Mouse (Mus musculus): ENCODE measurements around the gene Neurl4.
A peak's percentile ranks its signal among the peaks of the same experiment; 100 is the strongest.

Gene Neurl4

DNA sequence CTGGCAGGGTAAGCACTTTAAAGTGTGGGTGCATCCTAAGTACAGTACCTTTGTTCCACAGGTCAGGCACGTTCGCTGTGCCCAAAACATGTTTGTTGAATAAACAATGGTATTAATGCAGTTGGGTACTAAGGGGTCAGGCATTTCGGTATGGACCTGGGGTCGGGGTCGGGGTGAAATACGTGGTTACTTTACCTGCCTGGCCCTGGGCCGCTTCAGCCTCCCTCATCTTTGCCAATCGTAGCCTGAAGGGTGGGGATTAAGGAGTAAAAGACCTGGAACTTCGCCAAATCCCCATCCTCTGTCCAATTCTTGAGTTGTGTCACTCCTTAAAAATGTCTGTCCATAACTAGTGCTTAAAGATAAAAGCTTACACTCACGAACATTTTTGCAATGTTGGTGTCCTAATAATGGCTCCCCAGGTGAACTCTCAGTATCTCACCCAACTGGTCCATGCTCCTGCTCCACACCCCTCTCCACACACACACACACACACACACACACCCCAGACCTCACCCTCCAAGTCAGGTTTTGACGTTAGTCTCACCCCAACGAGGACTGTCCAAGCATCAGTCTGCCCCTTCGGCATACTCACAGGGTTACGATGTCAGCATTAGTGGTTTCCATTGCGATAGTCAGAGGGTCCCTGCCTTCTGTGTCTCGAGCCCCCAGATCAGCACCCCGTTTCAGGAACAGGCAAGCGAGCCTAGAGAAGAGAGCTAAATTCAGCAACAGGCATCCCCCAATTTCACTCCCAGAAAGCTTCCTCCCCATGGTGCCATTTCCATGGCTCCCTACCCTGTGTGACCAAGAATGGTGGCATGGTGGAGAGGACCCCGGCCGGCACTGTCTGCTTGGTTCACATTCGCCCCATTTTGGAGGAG is 18.8 kb upstream of the Neurl4 start:
- DNase-seq: no peak

DNA sequence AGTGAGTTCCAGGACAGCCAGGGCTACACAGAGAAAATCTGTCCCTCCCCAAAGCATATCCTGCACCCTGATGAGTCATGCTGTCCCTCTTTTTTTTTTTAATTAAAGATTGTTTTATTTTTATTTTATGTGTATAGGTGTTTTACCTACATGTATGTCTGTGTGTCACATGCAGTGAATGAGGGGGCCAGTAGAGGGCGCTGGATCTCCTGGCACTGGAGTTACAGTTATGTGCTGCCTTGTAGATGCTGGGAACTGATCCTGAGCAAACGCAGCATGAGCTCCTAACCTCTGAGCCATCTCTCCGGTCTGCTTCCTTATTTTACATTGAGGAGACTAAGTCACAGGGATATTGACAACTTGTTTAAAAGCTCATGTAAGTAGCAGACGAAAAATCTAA is 17.8 kb upstream of the Neurl4 start:
- DNase-seq: peak; percentile 60 to 64

DNA sequence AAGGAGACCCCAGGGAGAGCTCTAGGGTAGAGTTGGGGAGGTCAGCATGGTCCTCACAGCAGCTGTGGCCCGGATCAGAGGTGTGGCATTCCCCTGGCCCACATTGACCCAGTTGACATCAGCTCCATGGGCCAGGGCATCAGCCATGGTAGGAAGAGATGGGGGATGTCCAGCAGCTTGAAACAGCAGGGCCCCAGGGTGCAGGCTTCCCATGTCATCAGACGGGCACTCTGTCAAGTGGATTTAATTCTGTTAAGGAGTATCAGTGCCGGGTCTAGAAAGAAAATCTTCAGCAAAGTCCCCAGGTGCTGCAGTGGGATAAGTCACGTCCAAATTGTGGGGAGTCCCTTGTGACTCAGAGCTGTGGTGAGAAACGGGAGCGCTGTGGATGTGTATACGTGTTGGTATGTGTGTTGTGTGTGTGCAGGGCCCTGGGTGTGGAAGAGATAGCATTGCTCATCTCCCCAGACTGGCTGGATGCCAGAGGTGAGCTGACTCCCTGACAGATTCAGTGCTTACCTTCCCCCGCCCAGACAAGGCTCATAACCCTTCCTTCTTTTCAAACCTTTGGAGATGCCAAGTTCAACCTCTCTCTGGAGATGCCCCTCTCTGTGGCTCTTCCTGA is 17.2 kb upstream of the Neurl4 start:
- DNase-seq: peak; percentile 37 to 60

DNA sequence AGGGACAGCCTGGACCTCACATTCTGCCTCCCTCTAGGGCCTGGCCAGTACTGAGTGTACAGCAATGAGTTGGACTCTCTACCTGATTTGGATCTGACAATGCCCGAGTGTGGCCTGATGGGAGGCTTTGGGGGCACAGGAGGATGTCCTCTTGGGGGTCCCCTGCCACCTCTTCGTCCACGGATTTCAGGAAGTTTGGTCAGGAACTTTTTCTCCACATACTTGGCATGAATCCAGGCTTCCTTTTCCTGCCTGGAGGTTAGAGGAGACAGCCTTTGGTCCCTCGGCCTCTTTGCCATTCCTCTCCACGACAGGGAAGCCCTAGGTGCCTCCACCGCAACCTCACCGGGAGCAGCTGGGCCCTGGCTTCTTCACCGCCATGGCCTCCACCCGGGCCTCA is 16.6 kb upstream of the Neurl4 start:
- DNase-seq: peak; percentile 36 to 59

DNA sequence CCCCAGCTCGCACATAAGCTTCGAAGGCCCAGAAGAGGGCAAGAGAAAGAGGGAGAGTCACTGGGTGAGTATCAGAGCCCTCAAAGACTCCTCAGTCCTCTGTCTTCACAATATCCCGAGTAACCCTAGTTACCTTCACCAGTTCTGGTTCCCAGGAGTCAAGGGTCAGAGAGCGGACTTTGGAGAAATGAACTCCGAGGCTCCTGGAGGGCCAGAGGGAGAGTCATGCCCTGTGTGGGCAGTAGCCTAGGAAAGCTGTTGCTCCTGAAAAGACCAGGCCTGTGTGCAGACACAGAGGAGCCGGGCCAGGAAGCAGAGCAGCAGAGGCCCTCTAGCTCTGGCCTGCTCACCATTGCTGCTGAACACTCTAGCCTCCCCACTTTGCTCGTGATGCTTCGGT is 16.2 kb upstream of the Neurl4 start:
- DNase-seq: peak; percentile 26 to 62

DNA sequence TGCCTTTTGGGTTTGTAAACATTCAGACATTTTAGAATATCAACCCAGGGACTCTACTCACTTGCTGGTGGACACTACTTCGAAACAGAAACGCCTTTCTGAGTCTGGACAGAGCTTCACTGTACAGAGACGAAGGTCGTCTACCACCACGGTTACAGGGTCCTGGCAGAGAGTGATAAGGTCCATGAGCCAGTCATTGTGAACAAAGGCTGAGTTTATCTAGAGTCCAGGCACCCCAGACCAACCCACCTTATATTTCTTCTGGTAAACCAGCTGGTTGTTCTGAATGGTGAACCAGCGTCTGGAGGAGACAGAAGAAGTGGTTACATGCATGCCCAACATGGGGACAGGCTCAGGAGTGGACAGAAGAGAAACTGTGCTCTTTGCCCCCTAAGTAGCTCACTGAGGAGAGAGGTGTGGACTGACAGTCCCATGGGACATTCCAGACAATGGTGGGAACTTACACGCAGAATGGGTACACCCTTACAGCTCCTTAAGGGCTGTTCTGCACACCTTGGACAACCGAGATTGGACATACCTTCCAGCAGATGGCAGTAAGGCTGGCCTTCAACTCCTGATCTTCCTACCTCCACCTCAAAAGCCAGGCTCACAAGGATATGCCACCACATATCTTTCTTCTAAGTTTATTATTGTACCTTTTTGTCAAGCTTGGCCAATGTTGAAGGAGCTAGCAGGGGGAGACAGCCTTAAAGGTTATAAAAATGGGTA is 13.8 kb upstream of the Neurl4 start:
- DNase-seq: peak; percentile 63 to 70

DNA sequence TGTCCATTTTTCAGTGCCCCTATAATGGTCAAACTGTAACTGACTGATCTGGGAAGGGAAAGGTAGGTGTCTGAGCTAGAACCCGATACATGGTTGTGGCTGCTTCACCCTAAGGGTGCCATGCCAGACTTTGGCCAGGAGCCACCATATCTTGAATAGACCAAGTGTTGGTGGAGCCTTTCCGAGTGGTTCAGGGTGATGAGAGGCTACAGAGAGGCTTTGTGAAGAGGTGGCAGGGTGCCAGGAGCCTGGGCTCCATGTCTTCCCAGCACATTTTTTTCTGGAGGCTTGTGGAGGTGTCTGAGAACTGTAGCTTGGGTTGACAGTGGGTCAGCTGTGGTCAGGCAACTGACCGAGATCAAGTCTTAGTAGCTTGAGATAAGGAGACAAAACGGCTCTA is 9.4 kb upstream of the Neurl4 start:
- DNase-seq: no peak

DNA sequence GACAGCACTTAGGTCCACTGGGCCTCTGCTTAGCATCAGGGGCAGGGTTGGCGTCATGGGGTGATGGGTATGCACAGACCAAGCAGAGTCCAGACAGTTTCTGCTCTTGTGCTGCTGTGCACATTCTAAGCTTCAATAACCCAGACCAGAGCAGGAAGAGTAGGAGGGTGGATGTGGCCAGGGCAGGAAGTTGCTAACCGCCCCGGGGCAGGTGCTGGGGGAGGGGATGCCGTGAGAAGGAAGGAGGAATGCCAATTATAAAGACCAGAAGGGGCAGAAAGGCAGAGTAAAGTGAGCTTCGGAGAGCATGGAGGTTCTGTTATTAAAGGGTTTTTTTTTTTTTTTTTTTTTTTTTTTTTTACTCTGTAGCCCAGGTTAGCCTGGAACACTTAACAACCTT is 6.2 kb upstream of the Neurl4 start:
- no peak for DNase-seq

DNA sequence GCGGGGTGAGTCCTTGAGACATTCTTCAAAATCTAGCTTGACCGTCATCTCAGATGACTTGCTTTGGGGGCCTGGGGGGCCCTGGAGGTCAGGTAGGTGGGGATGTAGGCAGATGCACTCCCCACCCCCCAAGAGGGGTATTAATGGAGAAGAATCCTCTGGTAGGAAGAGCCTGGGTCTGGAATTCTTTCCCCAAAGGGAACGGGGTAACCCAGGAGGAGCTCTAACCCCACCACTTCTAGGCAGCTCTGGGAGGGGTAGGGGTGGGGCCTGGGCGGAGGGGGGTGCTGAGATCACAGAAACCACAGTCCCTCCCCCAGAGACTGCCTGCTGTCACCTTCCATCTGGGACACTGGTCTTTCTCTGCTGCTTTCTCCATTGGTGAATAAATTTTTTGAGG is 5.6 kb upstream of the Neurl4 start, which contains the start of gene Acap1:
Gene Acap1, minus strand, starts transcription at position 249 of the 400 bp plus-strand sequence.
- DNase-seq: no peak

DNA sequence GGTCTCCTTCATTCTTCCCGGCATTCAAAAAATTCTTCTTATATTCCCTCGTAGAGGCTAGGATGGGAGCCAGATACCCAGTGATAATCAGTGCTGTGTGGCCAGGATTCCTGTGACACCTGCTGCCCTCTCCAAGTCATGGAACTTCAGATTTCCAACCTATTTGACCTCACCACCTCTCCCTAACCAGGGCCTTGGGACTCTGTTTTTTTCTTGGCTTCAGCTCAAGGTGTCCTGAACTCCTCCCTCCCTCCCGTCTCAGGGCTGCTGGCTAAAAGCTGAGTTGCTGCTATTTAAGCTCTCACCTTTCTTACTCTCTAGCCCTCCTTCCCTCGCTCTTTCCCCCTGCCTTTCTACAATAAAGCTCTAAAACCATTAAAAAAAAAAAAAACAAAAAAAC is 1.0 kb upstream of the Neurl4 start:
- DNase-seq: peak; percentile 31 to 61

DNA sequence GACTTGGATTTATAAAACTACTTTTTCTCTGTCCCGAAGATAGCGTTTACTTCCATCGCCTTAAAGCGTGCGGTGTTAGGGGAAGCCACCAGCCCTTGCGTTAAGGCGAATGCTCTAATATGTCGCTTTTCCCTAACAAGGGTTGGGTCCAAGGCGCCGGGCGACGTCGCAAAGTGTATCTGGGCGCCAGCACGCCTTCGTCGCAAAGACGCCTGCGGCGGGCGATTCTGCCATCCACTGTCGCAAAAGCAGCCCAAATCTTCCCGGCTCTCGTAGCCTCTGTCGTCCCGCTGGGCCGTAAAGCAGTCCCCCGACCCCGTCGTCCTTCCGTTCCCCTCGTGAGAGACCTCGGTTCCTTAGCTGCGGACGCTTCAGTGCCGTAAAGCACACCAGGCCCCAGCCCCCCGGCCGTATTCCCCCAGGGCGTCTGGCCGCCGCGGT is 554 bp downstream of the Neurl4 start:
- DNase-seq: peak; percentile 94 to 99

DNA sequence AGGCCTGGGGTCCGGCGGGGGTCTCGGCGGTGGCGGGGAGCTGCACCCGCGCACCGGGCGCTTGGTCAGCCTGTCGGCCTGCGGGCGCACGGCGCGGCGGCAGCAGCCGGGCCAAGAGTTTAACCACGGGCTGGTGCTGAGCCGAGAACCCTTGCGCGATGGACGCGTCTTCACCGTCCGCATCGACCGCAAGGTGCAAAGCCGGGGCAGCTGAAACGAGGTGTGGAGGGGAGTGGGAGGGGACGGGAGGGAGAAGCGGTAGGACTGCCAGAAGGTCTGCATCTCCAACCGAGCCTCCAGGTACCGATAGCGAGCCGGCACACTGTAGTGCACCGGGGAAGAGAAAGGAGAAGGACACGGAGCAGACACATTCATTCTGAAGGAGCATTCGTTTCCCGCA is 1.1 kb downstream of the Neurl4 start:
- DNase-seq: no peak

DNA sequence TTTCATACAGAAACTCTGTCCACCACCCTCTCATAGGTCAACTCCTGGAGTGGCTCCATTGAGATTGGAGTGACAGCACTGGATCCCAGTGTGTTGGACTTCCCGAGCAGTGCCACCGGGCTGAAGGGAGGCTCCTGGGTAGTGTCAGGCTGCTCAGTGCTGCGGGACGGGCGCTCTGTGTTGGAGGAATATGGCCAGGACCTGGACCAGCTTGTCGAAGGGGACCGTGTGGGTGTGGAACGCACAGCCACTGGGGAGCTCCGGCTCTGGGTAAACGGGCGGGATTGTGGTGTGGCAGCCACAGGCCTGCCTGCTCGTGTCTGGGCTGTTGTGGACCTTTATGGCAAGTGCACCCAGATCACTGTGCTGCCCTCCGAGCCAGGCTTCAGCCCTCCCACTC is 2.1 kb downstream of the Neurl4 start:
- DNase-seq: no peak

DNA sequence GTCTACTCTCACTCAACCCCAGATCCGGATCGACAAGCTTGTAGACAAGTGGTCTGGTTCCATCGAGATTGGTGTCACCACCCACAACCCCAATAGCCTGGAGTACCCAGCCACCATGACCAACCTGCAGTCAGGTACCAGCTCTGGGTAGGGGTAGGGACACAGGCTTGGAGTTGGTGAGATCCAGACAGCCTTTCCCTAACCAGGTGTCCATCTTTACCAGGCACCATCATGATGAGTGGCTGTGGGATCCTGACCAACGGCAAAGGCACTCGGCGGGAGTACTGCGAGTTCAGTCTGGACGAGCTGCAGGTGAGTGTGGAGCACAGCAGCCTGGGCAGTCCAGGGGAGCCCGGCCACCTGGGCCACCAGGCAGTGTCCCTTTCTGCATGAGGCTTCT is 3.4 kb downstream of the Neurl4 start:
- no peak for DNase-seq

DNA sequence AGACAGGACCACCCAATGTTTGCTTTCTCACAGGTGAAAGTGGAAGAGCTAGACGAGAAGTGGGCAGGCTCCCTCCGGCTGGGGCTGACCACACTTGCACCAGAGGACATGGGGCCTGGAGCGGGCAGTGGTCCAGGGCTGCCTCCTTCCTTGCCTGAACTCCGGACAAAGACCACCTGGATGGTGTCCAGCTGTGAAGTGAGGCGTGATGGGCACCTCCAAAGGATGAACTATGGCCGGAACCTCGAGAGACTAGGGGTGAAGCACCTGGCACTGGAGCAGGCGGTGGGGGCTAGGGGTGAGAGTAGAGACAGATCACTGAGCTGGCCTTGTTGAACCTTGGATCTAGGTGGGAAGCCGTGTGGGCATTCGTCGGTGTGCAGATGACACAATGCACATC is 7.8 kb downstream of the Neurl4 start:
- DNase-seq: peak; percentile 94 to 97

DNA sequence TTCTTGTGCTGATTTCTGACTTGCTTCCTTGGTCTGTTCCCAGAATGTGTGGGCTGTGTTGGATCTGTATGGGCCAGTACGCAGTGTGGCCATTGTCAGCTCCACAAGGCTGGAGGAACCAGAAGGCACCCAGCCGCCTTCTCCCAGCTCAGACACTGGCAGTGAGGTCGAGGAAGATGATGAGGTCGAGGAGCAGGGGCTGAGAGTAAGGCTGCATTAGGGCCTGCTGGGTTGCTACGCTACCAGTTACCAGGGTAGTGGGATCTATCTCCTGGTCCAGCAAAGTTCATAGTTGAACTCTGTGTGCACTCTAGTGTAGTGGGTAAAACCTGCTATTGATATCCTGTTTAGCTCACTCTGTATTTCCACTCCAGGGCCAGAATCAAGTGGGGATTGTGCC is 8.3 kb downstream of the Neurl4 start:
- no peak for DNase-seq

DNA sequence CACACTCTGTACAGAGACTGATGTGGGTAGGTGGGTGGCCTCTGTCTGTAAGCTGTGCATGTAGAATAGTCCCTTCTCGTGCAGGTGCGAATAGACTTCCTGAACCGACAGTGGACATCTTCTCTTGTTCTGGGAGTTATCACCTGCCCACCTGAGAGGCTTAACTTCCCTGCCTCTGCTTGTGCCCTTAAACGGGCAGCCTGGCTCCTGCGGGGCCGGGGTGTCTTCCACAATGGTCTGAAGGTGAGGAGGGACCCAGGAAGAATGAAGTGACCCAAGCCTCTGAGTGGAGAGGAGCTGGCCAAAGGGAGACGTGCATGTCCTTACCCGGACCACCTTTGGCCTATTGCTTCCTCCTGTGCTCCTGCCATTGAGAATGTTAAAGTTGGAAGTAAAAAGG is 9.3 kb downstream of the Neurl4 start:
- no peak for DNase-seq

DNA sequence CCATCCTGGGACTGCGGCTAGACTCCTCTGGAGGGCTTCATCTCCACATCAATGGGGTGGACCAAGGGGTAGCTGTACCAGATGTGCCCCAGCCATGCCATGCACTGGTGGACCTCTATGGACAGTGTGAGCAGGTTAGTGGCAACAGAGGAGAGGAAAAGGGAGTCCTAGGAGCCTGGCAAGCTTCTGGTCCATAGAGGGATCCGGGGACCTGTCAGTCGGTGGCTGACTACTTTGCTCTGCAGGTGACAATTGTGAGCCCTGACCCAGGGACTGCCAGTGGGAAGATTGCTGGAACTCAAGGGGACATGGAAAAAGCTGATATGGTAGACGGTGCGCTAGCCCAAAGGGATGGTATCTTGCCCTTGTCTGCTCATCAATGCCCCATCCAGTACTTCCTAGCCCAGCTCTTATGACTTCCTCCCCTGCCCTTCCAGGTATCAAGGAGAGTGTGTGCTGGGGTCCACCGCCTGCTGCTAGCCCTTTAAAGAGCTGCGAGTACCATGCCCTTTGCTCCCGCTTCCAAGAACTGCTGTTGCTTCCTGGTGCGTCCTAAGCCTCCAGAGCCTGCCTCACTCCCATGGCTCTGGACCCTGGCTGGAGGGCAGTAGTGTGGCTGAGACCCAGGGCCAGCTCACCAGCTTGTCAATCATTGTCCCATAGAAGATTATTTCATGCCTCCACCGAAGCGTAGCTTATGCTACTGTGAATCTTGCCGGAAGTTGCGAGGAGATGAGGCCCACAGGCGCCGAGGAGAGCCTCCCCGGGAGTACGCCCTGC is 10.1 kb downstream of the Neurl4 start:
- peak; percentile 72 to 92 for DNase-seq

DNA sequence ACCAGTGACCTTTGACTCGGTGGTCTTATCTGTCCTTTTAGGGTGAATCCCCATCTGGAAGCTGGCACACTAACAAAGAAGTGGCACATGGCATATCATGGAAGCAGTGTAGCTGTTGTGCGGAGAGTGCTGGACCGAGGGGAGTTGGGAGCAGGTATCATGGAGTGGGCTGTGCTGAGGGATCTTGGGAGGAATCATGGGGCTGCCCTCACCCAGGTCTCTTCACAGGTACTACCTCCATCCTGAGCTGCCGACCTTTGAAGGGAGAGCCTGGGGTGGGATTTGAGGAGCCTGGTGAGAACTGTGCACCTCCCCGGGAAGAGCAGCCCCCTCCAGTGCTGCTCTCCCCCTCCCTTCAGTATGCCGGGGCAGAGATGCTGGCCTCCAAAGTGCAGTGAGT is 10.8 kb downstream of the Neurl4 start:
- DNase-seq: no peak

DNA sequence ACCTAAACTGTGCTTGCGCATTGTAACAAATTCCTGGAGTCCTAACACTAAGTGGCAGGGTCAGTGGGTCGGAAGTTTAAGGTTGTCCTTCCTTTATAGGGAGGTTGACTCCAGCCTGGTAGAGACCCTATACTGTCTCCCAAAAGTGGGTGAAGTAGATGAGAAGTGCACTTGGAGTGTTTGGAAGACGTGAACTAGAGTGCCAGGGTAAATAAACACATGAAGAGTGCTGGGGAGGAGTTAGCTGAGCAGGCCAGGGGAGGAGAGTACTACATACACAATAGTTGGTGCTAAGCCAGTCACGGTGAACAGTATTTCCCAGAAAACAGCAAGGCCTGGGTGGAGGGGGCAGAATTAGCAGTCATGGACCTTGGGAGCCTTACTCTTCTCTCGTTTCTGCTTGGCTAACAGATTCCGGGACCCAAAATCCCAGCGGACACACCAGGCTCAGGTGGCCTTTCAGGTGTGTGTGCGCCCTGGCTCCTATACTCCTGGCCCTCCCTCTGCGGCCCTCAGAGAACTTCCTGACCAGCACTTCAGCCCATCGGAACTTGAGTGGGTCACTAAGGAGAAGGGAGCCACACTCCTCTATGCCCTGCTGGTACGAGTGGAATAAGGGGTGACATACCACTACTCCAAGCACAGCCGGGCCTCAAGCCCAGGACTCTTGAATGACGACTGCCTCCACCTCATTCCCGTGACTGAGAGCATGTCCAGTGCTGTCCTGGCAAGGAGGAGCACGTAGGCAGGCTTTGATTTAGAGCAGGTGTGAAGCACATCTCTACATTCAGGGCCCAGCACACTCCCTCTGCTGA is 12.1 kb downstream of the Neurl4 start:
- no peak for DNase-seq

DNA sequence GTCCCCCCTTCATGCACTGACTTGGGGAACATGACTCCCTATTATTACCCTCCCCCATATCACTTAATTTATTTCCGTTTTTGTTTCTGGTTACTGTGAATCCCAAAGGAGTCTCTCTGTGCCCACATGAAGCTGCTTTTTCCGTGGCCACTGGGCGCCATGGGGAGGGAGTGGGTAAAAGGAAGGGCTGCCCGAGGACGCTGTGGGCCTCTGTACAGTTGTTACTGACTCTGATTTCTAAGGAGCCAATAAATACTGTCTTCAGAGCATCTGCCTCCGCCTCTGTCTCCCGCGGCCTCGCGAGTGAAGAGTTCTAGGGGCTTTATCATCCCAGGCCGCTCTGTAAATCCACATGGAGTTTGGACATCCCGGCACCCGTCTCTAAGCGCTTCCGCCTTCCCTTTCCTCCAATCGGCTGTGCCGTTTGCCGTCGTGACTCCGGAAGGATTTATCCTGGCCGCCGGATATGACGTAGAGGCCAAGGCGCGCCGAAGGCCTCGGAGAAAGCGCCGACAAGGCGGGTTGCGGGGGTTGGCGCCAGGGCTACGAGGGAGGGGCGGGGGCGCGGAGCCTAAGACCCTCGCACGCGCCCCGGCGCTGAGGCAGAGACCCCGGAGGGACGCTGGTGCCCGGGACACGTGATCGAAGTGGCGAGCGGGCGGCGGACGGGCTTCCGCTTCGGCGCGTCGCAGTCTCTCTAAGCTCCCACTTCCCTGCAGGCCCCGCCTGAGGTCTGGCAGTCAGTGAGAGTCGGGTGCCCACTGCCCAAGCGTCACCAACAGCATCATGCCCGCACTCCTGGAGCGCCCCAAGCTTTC is 12.9 kb downstream of the Neurl4 start, which contains the start of gene Gps2:
Gene Gps2, plus strand, starts transcription at position 335 of the 818 bp plus-strand sequence.
- peak; percentile 94 to 96 for DNase-seq

All from kidney, postnatal 25 days (tissue).